Mouse (Mus musculus) bone marrow macrophage, adult 2 months (primary cell): ENCODE results near the gene Rassf6.

Experiments
- CTCF ChIP-seq: IDR thresholded peaks from 2 replicates; pipeline ENCODE4 v1.5.1; 2012; ENCODE audit warnings: low read depth, mild to moderate bottlenecking, low read length, moderate library complexity
- POLR2A ChIP-seq: IDR thresholded peaks from 2 replicates; pipeline ENCODE4 v1.6.1; 2012; ENCODE audit warnings: mild to moderate bottlenecking, low read depth, low read length, borderline replicate concordance

DNA sequence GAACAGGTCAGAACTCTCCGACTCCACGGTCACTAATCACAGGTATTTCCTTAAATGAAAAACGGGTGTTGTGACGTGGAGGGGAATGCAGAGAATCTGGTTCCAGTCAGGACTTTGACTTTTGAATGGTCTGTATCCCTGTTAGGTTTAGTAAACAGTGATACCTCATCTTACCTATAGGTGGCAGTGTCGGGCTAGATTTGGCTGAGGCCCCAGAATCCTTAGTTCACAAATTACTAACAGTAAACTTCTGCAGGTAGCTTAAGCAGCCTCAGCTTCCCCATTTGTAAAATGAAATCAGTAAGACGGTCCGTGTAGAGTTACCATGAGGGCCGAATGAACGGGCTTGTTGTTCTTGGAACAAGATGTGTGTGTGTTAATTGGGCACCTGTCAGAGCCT, 21.0 kb upstream of the Rassf6 start:
- TF ChIP-seq POLR2A, result no peak
- no peak for TF ChIP-seq CTCF
